Mouse (Mus musculus) liver, postnatal 0 days (tissue): ENCODE results near the gene Ccdc57.

Experiments used
- CTCF ChIP-seq: sonication (generic); IDR thresholded peaks from 2 replicates; pipeline ENCODE4 v1.5.1; 2016; ENCODE audit warnings: antibody characterized with exemption, low read depth
- EP300 ChIP-seq: IDR thresholded peaks from 2 replicates; pipeline ENCODE4 v1.6.1; 2016; ENCODE audit warnings: antibody characterized with exemption, low read depth, mild to moderate bottlenecking

- TF ChIP-seq EP300, result no peak
- TF ChIP-seq CTCF, result no peak
Observed at GRCm38 (mm10) chr11:120886462-120886861, 46.2 kb downstream of the Ccdc57 start.
